ENCODE assay signal across 7 mouse cellular contexts in the genomic region with DNA sequence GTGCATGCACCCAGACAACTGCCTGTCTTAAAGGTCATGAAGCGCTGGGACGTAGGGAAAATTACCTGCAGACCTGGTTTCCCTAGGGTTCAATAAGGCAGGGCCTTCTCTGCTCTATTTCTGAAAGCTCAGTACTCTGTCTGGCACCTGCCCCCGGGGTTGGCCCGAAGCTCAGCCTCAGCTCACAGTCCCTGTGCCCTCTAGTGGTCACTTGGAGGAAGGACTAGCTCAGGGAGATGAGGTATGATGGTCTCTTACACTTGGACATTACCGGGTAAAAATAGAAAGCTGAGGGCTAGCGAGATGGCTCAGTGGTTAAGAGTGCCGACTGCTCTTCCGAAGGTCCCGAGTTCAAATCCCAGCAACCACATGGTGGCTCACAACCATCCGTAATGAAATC. TPM values are rescaled to one million over a fixed set of nuclear protein-coding genes. Genes with fewer than 3 reads are reported as not detected.
DNase-seq lines count a peak whose midpoint lies in the region; ATAC-seq and TF ChIP-seq lines count a peak whose summit lies in the region.

No protein-coding gene starts in this region.

- no peaks in the 10 kb centered on the region for H3K4me1 ChIP-seq in hindbrain, postnatal 0 days (ENCODE audit: insufficient read depth, low read length)

- WGBS in hindbrain, postnatal 0 days = 18% methylated on average over 10 of the region's 10 CpGs

- peak; percentile 88 for TF ChIP-seq CTCF in hindbrain, postnatal 0 days (IDR thresholded peaks at IDR 0.05; ENCODE audit: low read depth)

- DNase-seq in ZHBTc4 (ENCODE audit: low read depth, low spot score) = peak; percentile 90
- DNase-seq in cerebellum, postnatal 36 days = peak; percentile 78 to 81
- DNase-seq in gastrocnemius, adult 8-10 months (ENCODE audit: low spot score in 2 of 2) = peak; percentile 71 to 75
- peak; percentile 78 for DNase-seq in hindbrain, postnatal 0 days (ENCODE audit: low spot score)
- peak; percentile 64 to 69 for DNase-seq in left cerebral cortex, postnatal 14 days (ENCODE audit: low spot score in 2 of 2)
- DNase-seq in right cerebral cortex, postnatal 14 days = peak; percentile 54

- H3K4me3 ChIP-seq in hindbrain, postnatal 0 days (ENCODE audit: low read length) = no peak overlapping the region

- no peaks in the 10 kb centered on the region for H3K9me3 ChIP-seq in hindbrain, postnatal 0 days (ENCODE audit: low read length)

- no peak overlapping the region for H3K9ac ChIP-seq in hindbrain, postnatal 0 days (replicated peaks; ENCODE audit: low read length)

- intact Hi-C loops in left cerebral cortex, postnatal 14 days (cut with DNase I) = loop anchor here (5.0 kb wide), 1 partner anchor 82 kb away; no protein-coding TSS in a partner anchor

- H3K4me2 ChIP-seq in hindbrain, postnatal 0 days (ENCODE audit: low read depth, low read length) = no peak overlapping the region

- no peaks in the 10 kb centered on the region for H3K27me3 ChIP-seq in hindbrain, postnatal 0 days (ENCODE audit: insufficient read depth, low read length)

- H3K27ac ChIP-seq in hindbrain, postnatal 0 days = no peak overlapping the region

- ATAC-seq in hindbrain, postnatal 0 days = peak; percentile 89
- ATAC-seq in megakaryocyte-erythroid progenitor cell, adult 5-6 weeks (replicated peaks; ENCODE audit: low FRiP score, low TSS enrichment, poor library complexity, severe bottlenecking) = peak; percentile 90

- H3K36me3 ChIP-seq in hindbrain, postnatal 0 days (ENCODE audit: insufficient read depth, low read length) = no peaks in the 10 kb centered on the region

RNA-seq across cellular contexts. Expression of a gene that starts 23.0 kb away (rescaled TPM):
- total RNA-seq in gastrocnemius, adult 8-10 months (2022) = 10 to 100 TPM; 51.1 to 62.5 (median 60.0) TPM
- 69.8 and 83.7 TPM in 2 replicates for total RNA-seq in hindbrain, postnatal 0 days (2014; rRNA removed)
- polyA plus RNA-seq in hindbrain, postnatal 0 days (2015; fragmentation: Nextera tagmentation; extraction: Ambion mirVana) = 17.5 and 18.9 TPM in 2 replicates
- 100 to 1,000 TPM; 155 to 156 TPM for total RNA-seq in left cerebral cortex, postnatal 14 days (2021)
- total RNA-seq in megakaryocyte-erythroid progenitor cell, adult 5-6 weeks (2014; fragmentation: Nextera tagmentation) = 196 and 235 TPM in 2 replicates
- total RNA-seq in megakaryocyte-erythroid progenitor cell, adult 5-6 weeks (2017) = 202 and 222 TPM in 2 replicates
